Mouse (Mus musculus): ENCODE measurements around the gene Fzd4.

Fzd4 gene

GRCm38 (mm10) chr7:89427101-89427500, 22.9 kb downstream of the Fzd4 start:
- DNase-seq (ENCODE audit: low read depth, low spot score), result no peak

GRCm38 (mm10) chr7:89428804-89429203, 24.6 kb downstream of the Fzd4 start:
- DNase-seq (ENCODE audit: low read depth, low spot score), result no peak

GRCm38 (mm10) chr7:89429326-89429725, 25.2 kb downstream of the Fzd4 start:
- DNase-seq (ENCODE audit: low read depth, low spot score), result no peak

GRCm38 (mm10) chr7:89431185-89431584, 27.0 kb downstream of the Fzd4 start:
- no peak for DNase-seq (ENCODE audit: low read depth, low spot score)

GRCm38 (mm10) chr7:89433193-89433892, 29.2 kb downstream of the Fzd4 start:
- DNase-seq (ENCODE audit: low read depth, low spot score), result no peak

- no peak for DNase-seq (ENCODE audit: low read depth, low spot score)
Measured at GRCm38 (mm10) chr7:89433893-89434616, 29.9 kb downstream of the Fzd4 start.

- DNase-seq (ENCODE audit: low read depth, low spot score), result no peak
Measured at GRCm38 (mm10) chr7:89436404-89436803, 32.2 kb downstream of the Fzd4 start.

- no peak for DNase-seq (ENCODE audit: low read depth, low spot score)
Measured at GRCm38 (mm10) chr7:89437589-89437988, 33.4 kb downstream of the Fzd4 start.

- DNase-seq (ENCODE audit: low read depth, low spot score), result no peak
Measured at GRCm38 (mm10) chr7:89441291-89441690, 37.1 kb downstream of the Fzd4 start.

GRCm38 (mm10) chr7:89442242-89442641, 38.1 kb downstream of the Fzd4 start:
- no peak for DNase-seq (ENCODE audit: low read depth, low spot score)

GRCm38 (mm10) chr7:89445137-89445536, 41.0 kb downstream of the Fzd4 start:
- no peak for DNase-seq (ENCODE audit: low read depth, low spot score)

- no peak for DNase-seq (ENCODE audit: low read depth, low spot score)
Measured at GRCm38 (mm10) chr7:89450312-89450711, 46.2 kb downstream of the Fzd4 start.

GRCm38 (mm10) chr7:89456380-89457076, 52.4 kb downstream of the Fzd4 start:
- DNase-seq (ENCODE audit: low read depth, low spot score), result no peak

GRCm38 (mm10) chr7:89459691-89460090, 55.5 kb downstream of the Fzd4 start:
- no peak for DNase-seq (ENCODE audit: low read depth, low spot score)

GRCm38 (mm10) chr7:89460911-89461310, 56.8 kb downstream of the Fzd4 start:
- no peak for DNase-seq (ENCODE audit: low read depth, low spot score)

- DNase-seq (ENCODE audit: low read depth, low spot score), result no peak
Measured at GRCm38 (mm10) chr7:89461351-89461750, 57.2 kb downstream of the Fzd4 start.

Measured in embryo, embryonic 11.5 days (tissue).